In genomic region chr5:93005229-93005814, GRCm38 (mm10) we compare ENCODE assay signal across 8 mouse cellular contexts. TPM values are rescaled to one million over a fixed set of nuclear protein-coding genes. Genes with fewer than 3 reads are reported as not detected.
DNase-seq lines count a peak whose midpoint lies in the region; ATAC-seq lines count a peak whose summit lies in the region.

No protein-coding gene starts in this region.

- H3K9ac ChIP-seq in forebrain, embryonic 12.5 days = no peak overlapping the region
- peak overlapping the region; percentile 38; the same call in 1 of the 2 replicates for H3K9ac ChIP-seq in midbrain, embryonic 11.5 days (ENCODE audit: low read length)

- H3K27ac ChIP-seq in forebrain, embryonic 12.5 days = no peak overlapping the region
- H3K27ac ChIP-seq in midbrain, embryonic 11.5 days (ENCODE audit: low read depth, low read length) = no peak overlapping the region

- no peaks in the 10 kb centered on the region for H3K27me3 ChIP-seq in forebrain, embryonic 12.5 days
- H3K27me3 ChIP-seq in midbrain, embryonic 11.5 days (ENCODE audit: control insufficient read depth, insufficient read depth, low read length) = no peaks in the 10 kb centered on the region

- ATAC-seq in forebrain, embryonic 12.5 days (ENCODE audit: low FRiP score) = no peak
- peak; percentile 65 for ATAC-seq in midbrain, embryonic 11.5 days (ENCODE audit: low FRiP score)

- 12% methylated on average over 20 of the region's 20 CpGs for WGBS in forebrain, embryonic 12.5 days
- WGBS in midbrain, embryonic 11.5 days = 11% methylated on average over 20 of the region's 20 CpGs

- peaks cover 8% of the 10 kb centered on the region; the same call in 1 of the 2 replicates for H3K4me1 ChIP-seq in forebrain, embryonic 12.5 days
- peaks cover 3% of the 10 kb centered on the region; the same call in 1 of the 2 replicates for H3K4me1 ChIP-seq in midbrain, embryonic 11.5 days (ENCODE audit: control insufficient read depth, insufficient read depth, low read length)

- no peaks in the 10 kb centered on the region for H3K36me3 ChIP-seq in forebrain, embryonic 12.5 days (replicated peaks)
- H3K36me3 ChIP-seq in midbrain, embryonic 11.5 days (ENCODE audit: control insufficient read depth, insufficient read depth, low read length) = no peaks in the 10 kb centered on the region

- peak overlapping the region; percentile 33 for H3K4me2 ChIP-seq in forebrain, embryonic 12.5 days
- peak overlapping the region; percentile 28; the same call in 1 of the 2 replicates for H3K4me2 ChIP-seq in midbrain, embryonic 11.5 days

- DNase-seq in right cerebral cortex, adult 18-20 months = peak; percentile 67
- no peak for DNase-seq in right cerebral cortex, postnatal 14 days
- peak; percentile 48 to 59 for DNase-seq in heart, postnatal 36 days
- peak; percentile 47 to 67 for DNase-seq in left cerebral cortex, postnatal 36 days (ENCODE audit: low spot score in 2 of 2)
- DNase-seq in midbrain, embryonic 11.5 days (ENCODE audit: low spot score, missing footprints) = peak; percentile 90
- peak; percentile 62 for DNase-seq in testis, postnatal 10 days (ENCODE audit: low spot score)
- DNase-seq in layer of hippocampus, adult 8-10 months (ENCODE audit: low spot score in 2 of 2) = no peak

- intact Hi-C loops in heart, postnatal 36 days (cut with DNase I) = no loop called here
- intact Hi-C loops in left cerebral cortex, postnatal 36 days (cut with DNase I) = loop anchor here (10.0 kb wide), 1 partner anchor 129 kb away; no protein-coding TSS in a partner anchor

- H3K4me3 ChIP-seq in forebrain, embryonic 12.5 days (replicated peaks) = 0 out of 2 replicates have a peak overlapping the region, but pooled peaks have one; percentile 5
- no peak overlapping the region for H3K4me3 ChIP-seq in midbrain, embryonic 11.5 days (ENCODE audit: low read depth, low read length)

- no peaks in the 10 kb centered on the region for H3K9me3 ChIP-seq in forebrain, embryonic 12.5 days
- H3K9me3 ChIP-seq in midbrain, embryonic 11.5 days (ENCODE audit: control insufficient read depth, low read length) = no peaks in the 10 kb centered on the region

RNA-seq across cellular contexts. Expression of gene Sowahb, which starts 39.5 kb away (rescaled TPM):
- polyA plus RNA-seq in forebrain, embryonic 12.5 days (2016; fragmentation: Nextera tagmentation; extraction: Ambion mirVana) = 0.18 and 0.29 TPM in 2 replicates
- total RNA-seq in heart, postnatal 36 days (2021) = under 1 TPM in 1 of 2 experiments, not detected in 1; 0.08 TPM
- total RNA-seq in left cerebral cortex, postnatal 36 days (2021) = 10 to 100 TPM; 17.7 to 22.5 TPM
- polyA plus RNA-seq in midbrain, embryonic 11.5 days (2014; fragmentation: Nextera tagmentation; extraction: Ambion mirVana) = 0.03 and 0.21 TPM in 2 replicates
- 1 to 10 TPM; 3.0 to 4.3 (median 3.7) TPM for total RNA-seq in layer of hippocampus, adult 8-10 months (2022)

Comparison
In these comparisons a context has a peak if more than half of its experiments do, and no peak if none do; other contexts are left out.
1. DNase-seq: peak in right cerebral cortex, adult 18-20 months (single experiment), heart, postnatal 36 days (2 of 2), left cerebral cortex, postnatal 36 days (2 of 2), midbrain, embryonic 11.5 days (single experiment) and testis, postnatal 10 days (single experiment); none in right cerebral cortex, postnatal 14 days (single experiment) and layer of hippocampus, adult 8-10 months (0 of 2).